Mouse (Mus musculus) limb, embryonic 14.5 days (tissue): ENCODE measurements around the gene B4galt5. TPM values are rescaled to one million over a fixed set of nuclear protein-coding genes. Genes with fewer than 3 reads are reported as not detected.

Experiments
- ATAC-seq: fragments of 200-750 bp; cut with Nextera tagmentation; 2 replicates; pipeline ENCODE4 v1.8.0; 2017; ENCODE audit warnings: low read depth, moderate number of reproducible peaks, moderate TSS enrichment; ENCODE audit not compliant: low FRiP score
- DNase-seq: peaks from one replicate; pipeline ENCODE4 v3.0.0-alpha.2; 2015; ENCODE audit warnings: low spot score
- H3K27ac ChIP-seq: fragments of 300-500 bp; sonication (generic); replicated peaks from 2 replicates; pipeline ENCODE4 v1.5.1; 2014; ENCODE audit warnings: low read depth, mild to moderate bottlenecking, low read length, moderate library complexity, mixed read lengths
- H3K27me3 ChIP-seq: fragments of 300-500 bp; sonication (generic); 2 replicates; pipeline ENCODE4 v1.6.1; 2014; ENCODE audit warnings: low read length, mixed read lengths; ENCODE audit not compliant: control insufficient read depth, insufficient read depth
- H3K36me3 ChIP-seq: fragments of 300-500 bp; sonication (generic); 2 replicates; pipeline ENCODE4 v1.6.1; 2014; ENCODE audit warnings: mild to moderate bottlenecking, low read length, moderate library complexity, mixed read lengths; ENCODE audit not compliant: control insufficient read depth, insufficient read depth
- H3K4me1 ChIP-seq: fragments of 300-500 bp; sonication (generic); 2 replicates; pipeline ENCODE4 v1.6.1; 2014; ENCODE audit warnings: antibody characterized with exemption, low read length, mixed read lengths; ENCODE audit not compliant: control insufficient read depth, insufficient read depth
- H3K4me2 ChIP-seq: fragments of 300-500 bp; sonication (generic); replicated peaks from 2 replicates; pipeline ENCODE4 v1.6.1; 2014; ENCODE audit warnings: low read depth, mild to moderate bottlenecking, low read length, moderate library complexity; ENCODE audit not compliant: severe bottlenecking
- H3K4me3 ChIP-seq: fragments of 300-500 bp; sonication (generic); replicated peaks from 2 replicates; pipeline ENCODE4 v1.5.1; 2014; ENCODE audit warnings: low read length
- H3K9ac ChIP-seq: fragments of 300-500 bp; sonication (generic); 2 replicates; pipeline ENCODE4 v1.6.1; 2014; ENCODE audit warnings: mild to moderate bottlenecking, low read depth, low read length, moderate library complexity; ENCODE audit not compliant: severe bottlenecking
- H3K9me3 ChIP-seq: fragments of 300-500 bp; sonication (generic); 2 replicates; pipeline ENCODE4 v1.6.1; 2016; ENCODE audit warnings: low read length; ENCODE audit not compliant: control insufficient read depth
- POLR2A ChIP-seq: fragments of 200-500 bp; IDR thresholded peaks from 2 replicates; pipeline ENCODE4 v1.8.0; 2012; ENCODE audit warnings: inconsistent platforms, mild to moderate bottlenecking, moderate library complexity, borderline replicate concordance; ENCODE audit not compliant: insufficient read depth, insufficient read length; ENCODE audit errors: extremely low read depth
- WGBS: fragments of 180-500 bp; shearing (Covaris S2); extraction: QIAGEN DNeasy Blood & Tissue Kit; methylation state at CpG from one replicate; pipeline ENCODE4 v1.1.7; 2014; 5-methylcytosine and 5-hydroxymethylcytosine counted together
- polyA plus RNA-seq, 2 experiments: library from polyadenylated mRNA; depleted of rRNA in 1 of 2; stranded (reverse) in 1 of 2; unstranded in 1 of 2; fragments of >200 nt; fragmentation: Nextera tagmentation in 1 of 2; extraction: Ambion mirVana in 1 of 2; gene quantifications; 2 replicates each; pipeline versions ENCODE4 v1.2.1 to v1.2.3; 2012 to 2014

Gene B4galt5
- polyA plus RNA-seq, 2 experiments = 23.2 to 23.6 TPM

- no peak for DNase-seq
- no peak overlapping the region for H3K4me2 ChIP-seq
- 72% methylated on average over 7 of the region's 7 CpGs for WGBS
- H3K4me1 ChIP-seq = peaks cover 16% of the 10 kb centered on the region
- H3K27ac ChIP-seq = no peak overlapping the region
- ATAC-seq = no peak
- no peak overlapping the region for H3K9ac ChIP-seq
- no peaks in the 10 kb centered on the region for H3K27me3 ChIP-seq
- no peak for TF ChIP-seq POLR2A
- no peaks in the 10 kb centered on the region for H3K9me3 ChIP-seq
- no peak overlapping the region for H3K4me3 ChIP-seq
- no peaks in the 10 kb centered on the region for H3K36me3 ChIP-seq
These were observed 16.5 kb downstream of the B4galt5 start for GRCm38 (mm10) chr2:167332336-167332987.

- ATAC-seq (0 out of 2 replicates have a peak, but pooled peaks have one; percentile 30), DNase-seq (peak; percentile 61)
- Histone ChIP-seq H3K36me3 (no peaks in the 10 kb centered on the region), H3K9me3 (no peaks in the 10 kb centered on the region), H3K4me3 (no peak overlapping the region), H3K27me3 (no peaks in the 10 kb centered on the region), H3K4me1 (peaks cover 16% of the 10 kb centered on the region), H3K9ac (no peak overlapping the region), H3K27ac (no peak overlapping the region), H3K4me2 (no peak overlapping the region)
- WGBS = 13% methylated on average over 5 of the region's 5 CpGs
- no peak for TF ChIP-seq POLR2A
These were observed 17.5 kb downstream of the B4galt5 start for GRCm38 (mm10) chr2:167331432-167331921.

GRCm38 (mm10) chr2:167330581-167330980, 18.4 kb downstream of the B4galt5 start:
- no peaks in the 10 kb centered on the region for H3K9me3 ChIP-seq
- ATAC-seq (no peak), DNase-seq (no peak)
- no peak overlapping the region for H3K4me2 ChIP-seq
- no peaks in the 10 kb centered on the region for H3K36me3 ChIP-seq
- H3K27me3 ChIP-seq = no peaks in the 10 kb centered on the region
- no peak overlapping the region for H3K9ac ChIP-seq
- 0 out of 2 replicates have a peak overlapping the region, but pooled peaks have one; percentile 13 for H3K27ac ChIP-seq
- no peak for TF ChIP-seq POLR2A
- no peak overlapping the region for H3K4me3 ChIP-seq
- peaks cover 16% of the 10 kb centered on the region for H3K4me1 ChIP-seq
- WGBS = 84% methylated on average over 5 of the region's 5 CpGs

- WGBS = 89% methylated on average over 9 of the region's 9 CpGs
- H3K4me2 ChIP-seq = no peak overlapping the region
- H3K27me3 ChIP-seq = no peaks in the 10 kb centered on the region
- ATAC-seq (no peak), DNase-seq (no peak)
- peaks cover 10% of the 10 kb centered on the region for H3K4me1 ChIP-seq
- H3K4me3 ChIP-seq = no peak overlapping the region
- no peak overlapping the region for H3K27ac ChIP-seq
- no peaks in the 10 kb centered on the region for H3K9me3 ChIP-seq
- no peak for TF ChIP-seq POLR2A
- no peak overlapping the region for H3K9ac ChIP-seq
- H3K36me3 ChIP-seq = no peaks in the 10 kb centered on the region
These were observed 19.3 kb downstream of the B4galt5 start for GRCm38 (mm10) chr2:167329478-167330262.

- ATAC-seq (no peak), DNase-seq (no peak)
- no peak overlapping the region for H3K27ac ChIP-seq
- H3K4me2 ChIP-seq = no peak overlapping the region
- 84% methylated on average over 6 of the region's 6 CpGs for WGBS
- TF ChIP-seq POLR2A = no peak
- H3K9ac ChIP-seq = no peak overlapping the region
- no peaks in the 10 kb centered on the region for H3K36me3 ChIP-seq
- peaks cover 10% of the 10 kb centered on the region for H3K4me1 ChIP-seq
- no peaks in the 10 kb centered on the region for H3K9me3 ChIP-seq
- H3K27me3 ChIP-seq = no peaks in the 10 kb centered on the region
- H3K4me3 ChIP-seq = no peak overlapping the region
These were observed 20.6 kb downstream of the B4galt5 start for GRCm38 (mm10) chr2:167328340-167328739.
